Mouse (Mus musculus): ENCODE measurements around the gene Scube1.

- TF ChIP-seq CTCF (IDR thresholded peaks at IDR 0.05; ENCODE audit: borderline replicate concordance, insufficient read depth, low read depth, low read length) (no peak), POLR2A (IDR thresholded peaks at IDR 0.05; ENCODE audit: borderline replicate concordance, insufficient read depth, low read length) (no peak)
Observed at GRCm38 (mm10) chr15:83749436-83749835, 24.6 kb upstream of the Scube1 start.

All from cerebellum, adult 2 months (tissue).